Mouse (Mus musculus) stomach, postnatal 0 days (tissue): ENCODE measurements around the gene P2ry14.

ENCODE experiments used
- CTCF ChIP-seq: IDR thresholded peaks from 2 replicates; pipeline ENCODE4 v1.5.1; 2016; ENCODE audit warnings: antibody characterized with exemption, low read depth, mild to moderate bottlenecking, moderate library complexity
- EP300 ChIP-seq: optimal IDR thresholded peaks from 2 replicates; pipeline ENCODE3; 2016; ENCODE audit warnings: antibody characterized with exemption

DNA sequence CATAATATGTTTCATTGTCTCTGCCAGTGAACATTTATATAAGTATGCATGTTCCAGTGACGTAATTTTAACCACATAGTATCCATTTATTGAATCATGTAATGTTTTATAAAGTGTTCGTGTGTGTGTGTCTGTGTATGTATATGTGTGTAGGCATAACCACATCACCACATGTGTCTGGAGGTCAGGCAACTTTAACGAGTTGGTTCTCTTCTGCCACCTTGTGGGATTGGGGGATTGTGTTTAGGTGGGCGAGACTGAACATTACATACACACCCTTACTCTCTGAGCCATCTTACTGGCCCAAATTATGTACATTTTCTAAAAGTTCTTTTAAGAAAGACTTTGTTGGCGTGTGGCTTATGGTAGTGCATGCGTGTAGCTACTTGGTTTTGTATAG, 15.1 kb upstream of the P2ry14 start:
- TF ChIP-seq EP300, result no peak
- TF ChIP-seq CTCF, result peak; percentile 42
